Mouse (Mus musculus) limb, embryonic 13.5 days (tissue): ENCODE measurements at regions not wholly inside any gene's neighbourhood (a gene's known extent, or its start where the extent isn't known, plus 50 kb on each side); places are given as distances from the start of the nearest gene placed in this dataset.
"Not testable (repeated sequence)": the region's sequence is repeated elsewhere in the genome, so short reads cannot be mapped to it uniquely, and the experiment has no call there.

ENCODE experiments used
- ATAC-seq: fragments of 200-750 bp; cut with Nextera tagmentation; 2 replicates; pipeline ENCODE4 v1.8.0; 2017; ENCODE audit warnings: low read depth, moderate number of reproducible peaks, moderate TSS enrichment; ENCODE audit not compliant: low FRiP score
- H3K27ac ChIP-seq: fragments of 300-500 bp; sonication (generic); 2 replicates; pipeline ENCODE4 v1.5.1; 2015; ENCODE audit warnings: inconsistent platforms, mild to moderate bottlenecking, moderate library complexity
- H3K27me3 ChIP-seq: fragments of 300-500 bp; sonication (generic); 2 replicates; pipeline ENCODE4 v1.6.1; 2015; ENCODE audit warnings: mild to moderate bottlenecking, inconsistent platforms
- H3K36me3 ChIP-seq: fragments of 300-500 bp; sonication (generic); 2 replicates; pipeline ENCODE4 v1.6.1; 2015; ENCODE audit warnings: inconsistent platforms, mild to moderate bottlenecking, moderate library complexity
- H3K4me1 ChIP-seq: fragments of 300-500 bp; sonication (generic); 2 replicates; pipeline ENCODE4 v1.6.1; 2015; ENCODE audit warnings: inconsistent platforms
- H3K4me2 ChIP-seq: fragments of 300-500 bp; sonication (generic); replicated peaks from 2 replicates; pipeline ENCODE4 v1.6.1; 2015; ENCODE audit warnings: inconsistent platforms, mild to moderate bottlenecking, moderate library complexity
- H3K4me3 ChIP-seq: fragments of 300-500 bp; sonication (generic); 2 replicates; pipeline ENCODE4 v1.5.1; 2015; ENCODE audit warnings: moderate library complexity, mild to moderate bottlenecking, inconsistent platforms
- H3K9ac ChIP-seq: fragments of 300-500 bp; sonication (generic); 2 replicates; pipeline ENCODE4 v1.6.1; 2015; ENCODE audit warnings: mild to moderate bottlenecking, inconsistent platforms
- H3K9me3 ChIP-seq: fragments of 300-500 bp; sonication (generic); 2 replicates; pipeline ENCODE4 v1.6.1; 2016; ENCODE audit warnings: inconsistent platforms
- WGBS: fragments of 180-500 bp; shearing (Covaris S2); methylation state at CpG from one replicate; pipeline ENCODE4 v1.1.7; 2015; 5-methylcytosine and 5-hydroxymethylcytosine counted together

GRCm38 (mm10) chr13:107576701-107577100 lies 467.5 kb upstream of the Smim15 start:
- 89% methylated on average over 5 of the region's 5 CpGs for WGBS
- no peak for ATAC-seq
- no peaks in the 10 kb centered on the region for H3K4me1 ChIP-seq
- no peak overlapping the region for H3K4me3 ChIP-seq
- no peak overlapping the region for H3K9ac ChIP-seq
- H3K27ac ChIP-seq, result no peak overlapping the region
- H3K9me3 ChIP-seq, result no peaks in the 10 kb centered on the region
- no peak overlapping the region for H3K4me2 ChIP-seq
- no peaks in the 10 kb centered on the region for H3K27me3 ChIP-seq
- H3K36me3 ChIP-seq, result no peaks in the 10 kb centered on the region

GRCm38 (mm10) chr13:107575025-107575424 lies 469.2 kb upstream of the Smim15 start:
- 77% methylated on average over 3 of the region's 3 CpGs for WGBS
- no peak overlapping the region for H3K4me3 ChIP-seq
- H3K9ac ChIP-seq, result no peak overlapping the region
- no peaks in the 10 kb centered on the region for H3K4me1 ChIP-seq
- H3K9me3 ChIP-seq, result no peaks in the 10 kb centered on the region
- no peaks in the 10 kb centered on the region for H3K27me3 ChIP-seq
- no peak for ATAC-seq
- H3K27ac ChIP-seq, result no peak overlapping the region
- H3K36me3 ChIP-seq, result no peaks in the 10 kb centered on the region
- H3K4me2 ChIP-seq, result no peak overlapping the region

- Histone ChIP-seq H3K36me3 (no peaks in the 10 kb centered on the region), H3K4me3 (no peak overlapping the region), H3K27me3 (no peaks in the 10 kb centered on the region), H3K9ac (no peak overlapping the region), H3K9me3 (no peaks in the 10 kb centered on the region), H3K4me2 (no peak overlapping the region), H3K4me1 (no peaks in the 10 kb centered on the region), H3K27ac (no peak overlapping the region)
- WGBS, result 80% methylated on average over 9 of the region's 9 CpGs
- ATAC-seq, result no peak
Observed at GRCm38 (mm10) chr13:107573499-107574355, 470.5 kb upstream of the Smim15 start.

- Histone ChIP-seq H3K36me3 (no peaks in the 10 kb centered on the region), H3K9ac (no peak overlapping the region), H3K27ac (no peak overlapping the region), H3K27me3 (no peaks in the 10 kb centered on the region), H3K4me1 (no peaks in the 10 kb centered on the region), H3K4me3 (no peak overlapping the region), H3K9me3 (no peaks in the 10 kb centered on the region), H3K4me2 (no peak overlapping the region)
- WGBS, result 82% methylated on average over 10 of the region's 10 CpGs
- no peak for ATAC-seq
Observed at GRCm38 (mm10) chr13:107571539-107571938, 472.7 kb upstream of the Smim15 start.

- Histone ChIP-seq H3K27ac (no peak overlapping the region), H3K27me3 (no peaks in the 10 kb centered on the region), H3K9ac (no peak overlapping the region), H3K4me1 (no peaks in the 10 kb centered on the region), H3K4me2 (no peak overlapping the region), H3K9me3 (no peaks in the 10 kb centered on the region), H3K4me3 (no peak overlapping the region), H3K36me3 (no peaks in the 10 kb centered on the region)
- WGBS, result 84% methylated on average over 2 of the region's 2 CpGs
- no peak for ATAC-seq
Observed at GRCm38 (mm10) chr13:107569477-107569876, 474.8 kb upstream of the Smim15 start.

GRCm38 (mm10) chr13:107568701-107569121 lies 475.5 kb upstream of the Smim15 start:
- Histone ChIP-seq H3K4me2 (no peak overlapping the region), H3K9me3 (no peaks in the 10 kb centered on the region), H3K27me3 (no peaks in the 10 kb centered on the region), H3K4me1 (no peaks in the 10 kb centered on the region), H3K4me3 (no peak overlapping the region), H3K9ac (no peak overlapping the region), H3K36me3 (no peaks in the 10 kb centered on the region), H3K27ac (no peak overlapping the region)
- ATAC-seq, result no peak
- 68% methylated on average over 7 of the region's 7 CpGs for WGBS

- H3K27me3 ChIP-seq, result 0 out of 2 replicates have a peak, but pooled peaks cover 3% of the 10 kb centered on the region
- no peaks in the 10 kb centered on the region for H3K9me3 ChIP-seq
- H3K27ac ChIP-seq, result no peak overlapping the region
- H3K9ac ChIP-seq, result no peak overlapping the region
- no peak overlapping the region for H3K4me2 ChIP-seq
- WGBS, result 87% methylated on average over 1 of the region's 1 CpGs
- H3K4me3 ChIP-seq, result no peak overlapping the region
- ATAC-seq, result no peak
- H3K4me1 ChIP-seq, result no peaks in the 10 kb centered on the region
- no peaks in the 10 kb centered on the region for H3K36me3 ChIP-seq
Observed at GRCm38 (mm10) chr13:107562463-107562862, 481.8 kb upstream of the Smim15 start.

- H3K4me3 ChIP-seq, result no peak overlapping the region
- no peaks in the 10 kb centered on the region for H3K4me1 ChIP-seq
- H3K4me2 ChIP-seq, result no peak overlapping the region
- WGBS, result 74% methylated on average over 2 of the region's 2 CpGs
- H3K27ac ChIP-seq, result no peak overlapping the region
- H3K9ac ChIP-seq, result no peak overlapping the region
- no peak for ATAC-seq
- H3K36me3 ChIP-seq, result no peaks in the 10 kb centered on the region
- 0 out of 2 replicates have a peak, but pooled peaks cover 3% of the 10 kb centered on the region for H3K27me3 ChIP-seq
- no peaks in the 10 kb centered on the region for H3K9me3 ChIP-seq
Observed at GRCm38 (mm10) chr13:107561529-107561928, 482.7 kb upstream of the Smim15 start.

GRCm38 (mm10) chr13:107555958-107556357 lies 488.3 kb upstream of the Smim15 start:
- Histone ChIP-seq H3K9ac (no peak overlapping the region), H3K27me3 (peaks cover 3% of the 10 kb centered on the region; the same call in 1 of the 2 replicates), H3K27ac (no peak overlapping the region), H3K9me3 (no peaks in the 10 kb centered on the region), H3K4me1 (0 out of 2 replicates have a peak, but pooled peaks cover 2% of the 10 kb centered on the region), H3K4me2 (no peak overlapping the region), H3K36me3 (no peaks in the 10 kb centered on the region), H3K4me3 (no peak overlapping the region)
- no peak for ATAC-seq
- WGBS, result 78% methylated on average over 3 of the region's 3 CpGs

GRCm38 (mm10) chr13:107554091-107554490 lies 490.2 kb upstream of the Smim15 start:
- Histone ChIP-seq H3K27ac (no peak overlapping the region), H3K4me3 (no peak overlapping the region), H3K36me3 (no peaks in the 10 kb centered on the region), H3K9me3 (no peaks in the 10 kb centered on the region), H3K4me2 (no peak overlapping the region; the same call in 1 of the 2 replicates), H3K9ac (no peak overlapping the region), H3K27me3 (peaks cover 3% of the 10 kb centered on the region; the same call in 1 of the 2 replicates), H3K4me1 (0 out of 2 replicates have a peak, but pooled peaks cover 2% of the 10 kb centered on the region)
- WGBS, result 53% methylated on average over 3 of the region's 3 CpGs
- ATAC-seq, result no peak

GRCm38 (mm10) chr13:107552165-107552564 lies 492.1 kb upstream of the Smim15 start:
- WGBS, result 91% methylated on average over 4 of the region's 4 CpGs
- Histone ChIP-seq H3K9ac (no peak overlapping the region), H3K27ac (no peak overlapping the region), H3K27me3 (peaks cover 3% of the 10 kb centered on the region; the same call in 1 of the 2 replicates), H3K4me2 (no peak overlapping the region), H3K36me3 (no peaks in the 10 kb centered on the region), H3K4me1 (0 out of 2 replicates have a peak, but pooled peaks cover 2% of the 10 kb centered on the region), H3K4me3 (no peak overlapping the region), H3K9me3 (no peaks in the 10 kb centered on the region)
- no peak for ATAC-seq

GRCm38 (mm10) chr13:107549995-107550394 lies 494.3 kb upstream of the Smim15 start:
- not testable (repeated sequence) for ATAC-seq, H3K9me3 ChIP-seq, H3K4me1 ChIP-seq, H3K4me3 ChIP-seq, H3K27me3 ChIP-seq, H3K4me2 ChIP-seq, H3K27ac ChIP-seq, H3K36me3 ChIP-seq, H3K9ac ChIP-seq
- 89% methylated on average over 7 of the region's 7 CpGs for WGBS
